ENCODE assay signal across 8 mouse cellular contexts in the genomic region with DNA sequence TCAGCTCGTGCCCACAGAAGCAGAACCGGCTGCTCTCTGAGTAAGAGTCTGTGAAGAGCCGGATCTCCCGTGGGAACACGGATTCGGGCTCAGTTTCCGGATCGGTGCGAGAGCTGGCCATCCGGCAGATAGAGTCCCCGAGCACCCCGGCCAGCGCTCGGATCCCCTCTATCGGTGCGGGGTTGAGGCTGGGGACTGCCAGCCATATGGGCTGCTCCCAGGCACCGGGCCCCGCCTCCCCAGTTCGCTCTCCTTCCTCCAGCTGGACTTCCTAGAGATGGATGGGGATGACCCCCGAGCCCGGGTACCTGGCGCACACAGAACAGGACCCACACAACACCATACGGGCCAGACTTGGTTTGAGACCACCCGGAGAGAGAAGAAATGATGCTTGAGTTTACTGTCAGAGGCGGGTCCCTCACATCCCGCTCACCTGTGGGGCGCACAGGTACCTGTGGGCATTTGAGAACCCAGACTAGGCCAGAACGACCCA. TPM values are rescaled to one million over a fixed set of nuclear protein-coding genes. Genes with fewer than 3 reads are reported as not detected.
DNase-seq lines count a peak whose midpoint lies in the region; ATAC-seq and TF ChIP-seq lines count a peak whose summit lies in the region.

A gene (plus strand): TSS at position 141 of the 493 bp plus-strand sequence.
A gene (minus strand): TSS at position 240 of the 493 bp plus-strand sequence.

- H3K79me2 ChIP-seq in CH12.LX (replicated peaks; ENCODE audit: control insufficient read depth, extremely low read depth, insufficient read depth, poor library complexity, severe bottlenecking) = peaks cover 5% of the 10 kb centered on the region; the same call in 1 of the 2 replicates

- peak within 1 kb of the TSS; percentile 85 for H3K4me2 ChIP-seq in kidney, embryonic 14.5 days (replicated peaks; ENCODE audit: low read depth, low read length)
- H3K4me2 ChIP-seq in CH12.LX (ENCODE audit: insufficient read depth, low read depth, poor library complexity, severe bottlenecking) = peak within 1 kb of the TSS; percentile 94
- H3K4me2 ChIP-seq in heart, embryonic 16.5 days (ENCODE audit: low read depth, low read length) = peak within 1 kb of the TSS; percentile 100
- H3K4me2 ChIP-seq in limb, embryonic 12.5 days = peak within 1 kb of the TSS; percentile 97
- peak within 1 kb of the TSS; percentile 77 for H3K4me2 ChIP-seq in midbrain, embryonic 14.5 days (ENCODE audit: low read length)

- TF ChIP-seq EP300 in CH12.LX (IDR thresholded peaks at IDR 0.05; ENCODE audit: low read length) = no peak

- peaks cover 11% of the 10 kb centered on the region for H3K4me1 ChIP-seq in kidney, embryonic 14.5 days (ENCODE audit: control insufficient read depth, insufficient read depth, low read length)
- H3K4me1 ChIP-seq in CH12.LX (ENCODE audit: control insufficient read depth in 1 of 2, insufficient read depth in 2 of 2) = peaks cover 14 to 34% of the 10 kb centered on the region in 2 experiments
- peaks cover 10% of the 10 kb centered on the region for H3K4me1 ChIP-seq in heart, embryonic 16.5 days (ENCODE audit: control insufficient read depth, insufficient read depth, low read length)
- H3K4me1 ChIP-seq in limb, embryonic 12.5 days (replicated peaks) = peaks cover 12% of the 10 kb centered on the region
- H3K4me1 ChIP-seq in midbrain, embryonic 14.5 days (ENCODE audit: control insufficient read depth, insufficient read depth, low read length) = peaks cover 3% of the 10 kb centered on the region; the same call in 1 of the 2 replicates

- peak; percentile 75 for ATAC-seq in kidney, embryonic 14.5 days (ENCODE audit: low FRiP score, low TSS enrichment)
- peak; percentile 42 for ATAC-seq in heart, embryonic 16.5 days (replicated peaks; ENCODE audit: extremely low read depth, insufficient read depth, low FRiP score)
- peak; percentile 72 for ATAC-seq in limb, embryonic 12.5 days (ENCODE audit: insufficient number of reproducible peaks, insufficient read depth, low FRiP score, low TSS enrichment, low read depth)
- peak; percentile 74 for ATAC-seq in midbrain, embryonic 14.5 days (ENCODE audit: low FRiP score, low TSS enrichment)
- no peak for ATAC-seq in erythroid progenitor cell, adult 5-6 weeks (replicated peaks; ENCODE audit: low FRiP score, poor library complexity, severe bottlenecking)

- no peaks in the 10 kb centered on the region for H3K9me3 ChIP-seq in kidney, embryonic 14.5 days (ENCODE audit: control insufficient read depth, low read length)
- H3K9me3 ChIP-seq in CH12.LX (replicated peaks; ENCODE audit: low read length) = no peaks in the 10 kb centered on the region
- no peaks in the 10 kb centered on the region for H3K9me3 ChIP-seq in heart, embryonic 16.5 days (replicated peaks; ENCODE audit: control insufficient read depth, low read length)
- no peaks in the 10 kb centered on the region for H3K9me3 ChIP-seq in limb, embryonic 12.5 days
- no peaks in the 10 kb centered on the region for H3K9me3 ChIP-seq in midbrain, embryonic 14.5 days (ENCODE audit: control insufficient read depth, low read length)

- TF ChIP-seq CTCF in CH12.LX (conservative IDR thresholded peaks at IDR 0.05 in 1 of 2, IDR thresholded peaks at IDR 0.05 in 1 of 2; ENCODE audit: low read depth in 2 of 2, low read length in 2 of 2) = no peak

- TF ChIP-seq RAD21 in CH12.LX (IDR thresholded peaks at IDR 0.05; ENCODE audit: low read depth, low read length) = no peak

- peaks cover 16% of the 10 kb centered on the region for H3K36me3 ChIP-seq in kidney, embryonic 14.5 days (ENCODE audit: control insufficient read depth, insufficient read depth, low read length)
- peaks cover 16 to 47% of the 10 kb centered on the region in 2 experiments for H3K36me3 ChIP-seq in CH12.LX (replicated peaks in 1 of 2; ENCODE audit: control insufficient read depth in 1 of 2, insufficient read depth in 1 of 2, low read length in 1 of 2)
- 0 out of 2 replicates have a peak, but pooled peaks cover 2% of the 10 kb centered on the region for H3K36me3 ChIP-seq in heart, embryonic 16.5 days (ENCODE audit: control insufficient read depth, insufficient read depth)
- peaks cover 27% of the 10 kb centered on the region for H3K36me3 ChIP-seq in limb, embryonic 12.5 days
- no peaks in the 10 kb centered on the region for H3K36me3 ChIP-seq in midbrain, embryonic 14.5 days (ENCODE audit: control insufficient read depth, insufficient read depth, low read length)

- peak within 1 kb of the TSS; percentile 73; the same call in 1 of the 2 replicates for H3K27ac ChIP-seq in kidney, embryonic 14.5 days (ENCODE audit: low read depth, low read length)
- peak within 1 kb of the TSS; percentile 63 for H3K27ac ChIP-seq in CH12.LX (ENCODE audit: insufficient read depth, low read depth)
- peak within 1 kb of the TSS; percentile 71 for H3K27ac ChIP-seq in heart, embryonic 16.5 days (ENCODE audit: low read length)
- H3K27ac ChIP-seq in limb, embryonic 12.5 days = peak within 1 kb of the TSS; percentile 64
- 0 out of 2 replicates have a peak within 1 kb of the TSS, but pooled peaks have one; percentile 26 for H3K27ac ChIP-seq in midbrain, embryonic 14.5 days (replicated peaks; ENCODE audit: low read depth, low read length)

- no peak for TF ChIP-seq POLR2A in CH12.LX (IDR thresholded peaks at IDR 0.05; ENCODE audit: low read depth, low read length)

- in situ Hi-C loops in CH12.LX (cut with MboI; ENCODE audit: low pct_ligation_motif_present, low pct_unique_long_range_greater_than_20kb, low sequenced_read_pairs) = no loop called here

- peak within 1 kb of the TSS; percentile 77 for H3K9ac ChIP-seq in kidney, embryonic 14.5 days (ENCODE audit: low read depth, low read length)
- peak within 1 kb of the TSS; percentile 45 for H3K9ac ChIP-seq in CH12.LX (ENCODE audit: insufficient read depth, low read depth)
- H3K9ac ChIP-seq in heart, embryonic 16.5 days (ENCODE audit: low read length) = peak within 1 kb of the TSS; percentile 84
- peak within 1 kb of the TSS; percentile 72 for H3K9ac ChIP-seq in limb, embryonic 12.5 days (replicated peaks)
- H3K9ac ChIP-seq in midbrain, embryonic 14.5 days (replicated peaks; ENCODE audit: low read length) = peak within 1 kb of the TSS; percentile 64

- no peak for DNase-seq in kidney, adult 8-10 months
- no peak for DNase-seq in CH12.LX (ENCODE audit: extremely low read depth)
- peak; percentile 64 for DNase-seq in embryo, embryonic 10.5 days (ENCODE audit: low spot score)
- peak; percentile 60 for DNase-seq in midbrain, embryonic 14.5 days

- H3K4me3 ChIP-seq in kidney, embryonic 14.5 days (ENCODE audit: low read length) = peak within 1 kb of the TSS; percentile 85
- H3K4me3 ChIP-seq in CH12.LX (replicated peaks in 1 of 3; ENCODE audit: low read depth in 2 of 3, low read length in 2 of 3, poor library complexity in 1 of 3) = peak within 1 kb of the TSS; percentile 74 to 97 (median 91)
- H3K4me3 ChIP-seq in heart, embryonic 16.5 days (ENCODE audit: low read length) = peak within 1 kb of the TSS; percentile 99
- peak within 1 kb of the TSS; percentile 82 for H3K4me3 ChIP-seq in limb, embryonic 12.5 days (replicated peaks)
- H3K4me3 ChIP-seq in midbrain, embryonic 14.5 days (replicated peaks; ENCODE audit: low read depth, low read length) = peak within 1 kb of the TSS; percentile 65

- WGBS in kidney, embryonic 14.5 days = 0% methylated on average over 28 of the region's 28 CpGs
- WGBS in heart, embryonic 16.5 days = 0% methylated on average over 28 of the region's 28 CpGs
- 0% methylated on average over 28 of the region's 28 CpGs for WGBS in limb, embryonic 12.5 days
- under 1% methylated on average over 28 of the region's 28 CpGs for WGBS in midbrain, embryonic 14.5 days

- H3K27me3 ChIP-seq in kidney, embryonic 14.5 days (ENCODE audit: control insufficient read depth, insufficient read depth, low read length) = peaks cover 3% of the 10 kb centered on the region; the same call in 1 of the 2 replicates
- no peaks in the 10 kb centered on the region for H3K27me3 ChIP-seq in CH12.LX (replicated peaks)
- no peaks in the 10 kb centered on the region for H3K27me3 ChIP-seq in heart, embryonic 16.5 days (ENCODE audit: control insufficient read depth, insufficient read depth, low read length)
- H3K27me3 ChIP-seq in limb, embryonic 12.5 days = peaks cover 15% of the 10 kb centered on the region
- no peaks in the 10 kb centered on the region; the same call in 1 of the 2 replicates for H3K27me3 ChIP-seq in midbrain, embryonic 14.5 days (ENCODE audit: control insufficient read depth, insufficient read depth, low read length)

- dilution Hi-C loops in CH12.LX (cut with MboI; ENCODE audit: extremely low pct_ligation_motif_present, extremely low pct_unique_long_range_greater_than_20kb, low sequenced_read_pairs) = no loop called here

TF ChIP-seq in CH12.LX, 34 proteins besides CTCF, POLR2A, EP300 and RAD21 (continues in another document):
- TF ChIP-seq UBTF (IDR thresholded peaks at IDR 0.05; ENCODE audit: low read depth, low read length) = no peak
- TF ChIP-seq BHLHE40 (IDR thresholded peaks at IDR 0.05; ENCODE audit: low read depth, low read length) = 0 out of 2 replicates have a peak, but pooled peaks have one; percentile 26
- TF ChIP-seq TBP (conservative IDR thresholded peaks at IDR 0.05; ENCODE audit: low read depth, low read length) = no peak

RNA-seq across cellular contexts. Expression of the first gene that starts in this region (rescaled TPM):
- polyA plus RNA-seq in kidney, embryonic 14.5 days (2014; fragmentation: Nextera tagmentation; extraction: Ambion mirVana) = 69.5 and 78.1 TPM in 2 replicates
- 28.4 and 32.7 TPM in 2 replicates for total RNA-seq in CH12.LX (2012; rRNA removed)
- 19.6 and 21.6 TPM in 2 replicates for total RNA-seq in CH12.LX (2014; rRNA removed)
- 44.0 and 49.4 TPM in 2 replicates for polyA plus RNA-seq in CH12.LX (2012; ENCODE audit: insufficient read length, low read depth)
- 28.3 and 30.6 TPM in 2 replicates for polyA plus RNA-seq in heart, embryonic 16.5 days (2015; fragmentation: Nextera tagmentation; extraction: Ambion mirVana)
- polyA plus RNA-seq in limb, embryonic 12.5 days (2016; fragmentation: Nextera tagmentation; extraction: Ambion mirVana) = 52.5 and 53.7 TPM in 2 replicates
- polyA plus RNA-seq in midbrain, embryonic 14.5 days (2014; fragmentation: Nextera tagmentation; extraction: Ambion mirVana) = 17.4 and 20.8 TPM in 2 replicates
- 3.4 and 6.5 TPM in 2 replicates for total RNA-seq in erythroid progenitor cell, adult 5-6 weeks (2015; ENCODE audit: low replicate concordance)
- 0.23 and 1.9 TPM in 2 replicates for total RNA-seq in erythroid progenitor cell, adult 5-6 weeks (2017; ENCODE audit: low replicate concordance)

RNA-seq across cellular contexts. Expression of the second gene that starts in this region (rescaled TPM):
- 0.39 and 0.89 TPM in 2 replicates for polyA plus RNA-seq in kidney, embryonic 14.5 days (2014; fragmentation: Nextera tagmentation; extraction: Ambion mirVana)
- total RNA-seq in CH12.LX (2012; rRNA removed) = 0.76 and 0.98 TPM in 2 replicates
- total RNA-seq in CH12.LX (2014; rRNA removed) = 0.62 and 0.78 TPM in 2 replicates
- 1.1 and 1.2 TPM in 2 replicates for polyA plus RNA-seq in CH12.LX (2012; ENCODE audit: insufficient read length, low read depth)
- polyA plus RNA-seq in heart, embryonic 16.5 days (2015; fragmentation: Nextera tagmentation; extraction: Ambion mirVana) = 0.16 and 0.37 TPM in 2 replicates
- polyA plus RNA-seq in limb, embryonic 12.5 days (2016; fragmentation: Nextera tagmentation; extraction: Ambion mirVana) = 0.50 TPM in 2 replicates
- polyA plus RNA-seq in midbrain, embryonic 14.5 days (2014; fragmentation: Nextera tagmentation; extraction: Ambion mirVana) = 0.08 and 0.22 TPM in 2 replicates
- total RNA-seq in erythroid progenitor cell, adult 5-6 weeks (2015; ENCODE audit: low replicate concordance) = not detected in 2 replicates
- total RNA-seq in erythroid progenitor cell, adult 5-6 weeks (2017; ENCODE audit: low replicate concordance) = not detected in 2 replicates

Comparison
In these comparisons a context has a peak if more than half of its experiments do, and no peak if none do; other contexts are left out.
1. DNase-seq: peak in embryo, embryonic 10.5 days (single experiment) and midbrain, embryonic 14.5 days (single experiment); none in kidney, adult 8-10 months (0 of 2) and CH12.LX (single experiment).
2. Peak in every context shown above with its lines, with median percentiles within 50 percentile points of each other: H3K27ac ChIP-seq, H3K4me2 ChIP-seq, H3K4me3 ChIP-seq and H3K9ac ChIP-seq.